ENCODE assay signal across 8 mouse cellular contexts in the genomic region with DNA sequence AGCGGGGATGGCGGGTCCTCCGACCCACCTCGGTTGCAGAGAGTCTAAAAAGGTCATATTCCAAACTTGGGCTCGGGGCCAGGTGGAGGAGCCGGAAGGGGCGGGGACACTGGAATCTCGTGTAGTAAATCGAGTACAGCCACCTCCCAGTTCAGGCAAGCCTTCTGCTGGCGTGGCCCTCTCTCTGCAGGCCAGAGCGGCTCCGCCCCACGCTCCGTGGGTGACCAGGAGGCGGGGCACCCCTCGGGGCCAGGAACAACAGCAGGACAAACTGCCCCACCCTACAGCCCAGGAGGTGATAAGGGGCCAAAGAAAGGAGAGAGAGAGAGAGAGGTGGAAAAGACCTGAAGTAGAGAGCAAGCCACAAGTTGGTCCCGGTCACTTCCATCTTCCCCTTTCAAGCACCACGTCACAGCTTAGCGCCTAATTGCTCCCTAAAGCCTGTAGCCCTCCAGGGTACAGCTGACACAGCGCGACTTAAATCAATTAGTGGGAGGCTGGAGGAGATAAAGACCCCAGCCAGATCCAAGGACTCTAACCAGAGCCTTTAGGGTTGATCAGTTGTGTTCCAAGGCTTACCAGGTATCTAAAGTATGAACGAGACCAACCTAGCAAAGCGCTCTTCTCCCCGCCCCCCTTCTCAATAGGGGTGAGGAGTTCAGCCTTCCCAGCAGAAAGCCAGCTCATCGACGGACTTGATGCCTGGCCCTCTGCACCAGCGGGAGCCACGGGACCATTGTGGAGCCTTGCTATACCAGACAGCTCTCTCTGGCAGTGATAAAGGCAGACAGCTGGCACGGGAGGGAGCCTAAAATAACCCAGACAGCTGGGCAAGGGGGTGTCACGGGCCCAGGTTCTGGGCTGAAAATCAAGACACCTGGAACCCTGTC. TPM values are rescaled to one million over a fixed set of nuclear protein-coding genes. Genes with fewer than 3 reads are reported as not detected.
DNase-seq lines count a peak whose midpoint lies in the region; ATAC-seq and TF ChIP-seq lines count a peak whose summit lies in the region.

No protein-coding gene starts in this region.

- no peaks in the 10 kb centered on the region for H3K9me3 ChIP-seq in CH12.LX (replicated peaks; ENCODE audit: low read length)
- H3K9me3 ChIP-seq in heart, embryonic 14.5 days (ENCODE audit: control insufficient read depth, low read length) = no peaks in the 10 kb centered on the region

- H3K4me3 ChIP-seq in CH12.LX (replicated peaks in 1 of 3; ENCODE audit: low read depth in 2 of 3, low read length in 2 of 3, poor library complexity in 1 of 3) = peak overlapping the region in 1 of 3 experiments; percentile 76
- H3K4me3 ChIP-seq in heart, embryonic 14.5 days (ENCODE audit: control insufficient read depth in 1 of 2, insufficient read depth in 1 of 2, low read depth in 1 of 2, low read length in 2 of 2) = peak overlapping the region; percentile 29 to 93
- H3K4me3 ChIP-seq in lung, adult 2 months (replicated peaks; ENCODE audit: extremely low read depth, low read depth, low read length) = peak overlapping the region; percentile 21
- peak overlapping the region; percentile 61 for H3K4me3 ChIP-seq in olfactory bulb, adult 2 months (ENCODE audit: insufficient read depth, low read depth, low read length)

- no peak for DNase-seq in CH12.LX (ENCODE audit: extremely low read depth)
- DNase-seq in adrenal gland, postnatal 36 days = peak; percentile 96 to 97
- DNase-seq in kidney, postnatal 10 days = peak; percentile 93
- DNase-seq in lung, adult 2 months = peak; percentile 90
- peak; percentile 95 for DNase-seq in urinary bladder, postnatal 14 days (ENCODE audit: low spot score)

- no peak for TF ChIP-seq RAD21 in CH12.LX (IDR thresholded peaks at IDR 0.05; ENCODE audit: low read depth, low read length)

- no peak for TF ChIP-seq CTCF in CH12.LX (conservative IDR thresholded peaks at IDR 0.05 in 1 of 2, IDR thresholded peaks at IDR 0.05 in 1 of 2; ENCODE audit: low read depth in 2 of 2, low read length in 2 of 2)
- TF ChIP-seq CTCF in lung, adult 2 months (IDR thresholded peaks at IDR 0.05; ENCODE audit: insufficient read depth, low read length) = peak; percentile 7; the same call in 1 of the 2 replicates
- no peak for TF ChIP-seq CTCF in olfactory bulb, adult 2 months (IDR thresholded peaks at IDR 0.05; ENCODE audit: insufficient read depth, low read depth, low read length)

- no peak overlapping the region for H3K27ac ChIP-seq in CH12.LX (ENCODE audit: insufficient read depth, low read depth)
- peak overlapping the region; percentile 100 for H3K27ac ChIP-seq in heart, embryonic 14.5 days (replicated peaks in 1 of 2; ENCODE audit: control insufficient read depth in 1 of 2, insufficient read depth in 1 of 2, low read depth in 2 of 2, low read length in 2 of 2)
- H3K27ac ChIP-seq in olfactory bulb, adult 2 months (ENCODE audit: insufficient read depth, low read depth, low read length) = peak overlapping the region; percentile 84

- peaks cover 25 to 51% of the 10 kb centered on the region in 2 experiments for H3K36me3 ChIP-seq in CH12.LX (replicated peaks in 1 of 2; ENCODE audit: control insufficient read depth in 1 of 2, insufficient read depth in 1 of 2, low read length in 1 of 2)
- 0 out of 2 replicates have a peak, but pooled peaks cover 10% of the 10 kb centered on the region for H3K36me3 ChIP-seq in heart, embryonic 14.5 days (ENCODE audit: control insufficient read depth, insufficient read depth, low read length)

- dilution Hi-C loops in CH12.LX (cut with MboI; ENCODE audit: extremely low pct_ligation_motif_present, extremely low pct_unique_long_range_greater_than_20kb, low sequenced_read_pairs) = no loop called here

- no peak overlapping the region for H3K9ac ChIP-seq in CH12.LX (ENCODE audit: insufficient read depth, low read depth)
- peak overlapping the region; percentile 100 for H3K9ac ChIP-seq in heart, embryonic 14.5 days (ENCODE audit: low read length)

- TF ChIP-seq EP300 in CH12.LX (IDR thresholded peaks at IDR 0.05; ENCODE audit: low read length) = no peak

- H3K27me3 ChIP-seq in CH12.LX (replicated peaks) = no peaks in the 10 kb centered on the region
- H3K27me3 ChIP-seq in heart, embryonic 14.5 days (ENCODE audit: control insufficient read depth, insufficient read depth, low read length) = no peaks in the 10 kb centered on the region

- ATAC-seq in erythroblast, adult 5-6 weeks (replicated peaks; ENCODE audit: low FRiP score, poor library complexity, severe bottlenecking) = peak; percentile 36
- ATAC-seq in heart, embryonic 14.5 days (ENCODE audit: insufficient number of reproducible peaks, insufficient read depth, low FRiP score, low read depth) = peak; percentile 48

- peaks cover 10 to 59% of the 10 kb centered on the region in 2 experiments for H3K4me1 ChIP-seq in CH12.LX (ENCODE audit: control insufficient read depth in 1 of 2, insufficient read depth in 2 of 2)
- peaks cover 62 to 73% of the 10 kb centered on the region in 2 experiments for H3K4me1 ChIP-seq in heart, embryonic 14.5 days (ENCODE audit: control insufficient read depth in 2 of 2, insufficient read depth in 2 of 2, low read length in 2 of 2)
- peaks cover 26% of the 10 kb centered on the region for H3K4me1 ChIP-seq in lung, adult 2 months (ENCODE audit: control insufficient read depth, insufficient read depth, low read length)
- peaks cover 74% of the 10 kb centered on the region for H3K4me1 ChIP-seq in olfactory bulb, adult 2 months (ENCODE audit: control insufficient read depth, insufficient read depth, low read length)

- peak overlapping the region; percentile 92 for H3K4me2 ChIP-seq in CH12.LX (ENCODE audit: insufficient read depth, low read depth, poor library complexity, severe bottlenecking)
- H3K4me2 ChIP-seq in heart, embryonic 14.5 days (ENCODE audit: low read length) = peak overlapping the region; percentile 95

- H3K79me2 ChIP-seq in CH12.LX (replicated peaks; ENCODE audit: control insufficient read depth, extremely low read depth, insufficient read depth, poor library complexity, severe bottlenecking) = peaks cover 47% of the 10 kb centered on the region

- WGBS in heart, embryonic 14.5 days = 1% methylated on average over 30 of the region's 30 CpGs
- 4% methylated on average over 30 of the region's 30 CpGs for WGBS in lung, adult 2 months
- WGBS in olfactory bulb, adult 2 months = 4% methylated on average over 30 of the region's 30 CpGs

- no peak for TF ChIP-seq POLR2A in CH12.LX (IDR thresholded peaks at IDR 0.05; ENCODE audit: low read depth, low read length)
- peak; percentile 80; the same call in 1 of the 2 replicates for TF ChIP-seq POLR2A in lung, adult 2 months (IDR thresholded peaks at IDR 0.05; ENCODE audit: borderline replicate concordance, extremely low read depth, low read depth, low read length)
- no peak for TF ChIP-seq POLR2A in olfactory bulb, adult 2 months (IDR thresholded peaks at IDR 0.05; ENCODE audit: insufficient read depth, low read depth, low read length)

- in situ Hi-C loops in CH12.LX (cut with MboI; ENCODE audit: low pct_ligation_motif_present, low pct_unique_long_range_greater_than_20kb, low sequenced_read_pairs) = no loop called here

TF ChIP-seq in CH12.LX, 34 proteins besides CTCF, POLR2A, EP300 and RAD21 (continues in another document):
- no peak for TF ChIP-seq ETS1 (conservative IDR thresholded peaks at IDR 0.05; ENCODE audit: low read depth, low read length)

RNA-seq across cellular contexts. Expression of a gene that starts 3.2 kb away (rescaled TPM):
- total RNA-seq in CH12.LX (2012; rRNA removed) (46.5 and 56.9 TPM in 2 replicates), CH12.LX (2014; rRNA removed) (32.6 and 33.6 TPM in 2 replicates)
- polyA plus RNA-seq in CH12.LX (2012; ENCODE audit: insufficient read length, low read depth) = 38.2 and 45.4 TPM in 2 replicates
- 1 to 10 TPM; 1.2 to 1.4 TPM for total RNA-seq in adrenal gland, postnatal 36 days (2021)
- total RNA-seq in erythroblast, adult 5-6 weeks (2015; ENCODE audit: low replicate concordance) = 1.5 and 2.1 TPM in 2 replicates
- total RNA-seq in erythroblast, adult 5-6 weeks (2017; ENCODE audit: low replicate concordance) = 0.70 and 2.1 TPM in 2 replicates
- polyA plus RNA-seq in heart, embryonic 14.5 days (2014; fragmentation: Nextera tagmentation; extraction: Ambion mirVana) = 0.99 and 2.0 TPM in 2 replicates
- polyA plus RNA-seq in lung, adult 2 months (2012; rRNA removed) = 10.0 and 10.8 TPM in 2 replicates
- polyA plus RNA-seq in olfactory bulb, adult 2 months (2012; ENCODE audit: insufficient read depth, insufficient read length, low replicate concordance, missing spikeins) = not detected in 2 replicates

RNA-seq across cellular contexts. Expression of a gene that starts 6.3 kb away (rescaled TPM):
- 2.3 and 2.6 TPM in 2 replicates for total RNA-seq in CH12.LX (2012; rRNA removed)
- 0.50 and 0.70 TPM in 2 replicates for total RNA-seq in CH12.LX (2014; rRNA removed)
- polyA plus RNA-seq in CH12.LX (2012; ENCODE audit: insufficient read length, low read depth) = 8.0 and 9.1 TPM in 2 replicates
- 10 to 100 TPM; 24.9 to 26.0 TPM for total RNA-seq in adrenal gland, postnatal 36 days (2021)
- total RNA-seq in erythroblast, adult 5-6 weeks (2015; ENCODE audit: low replicate concordance) = 15.6 and 19.2 TPM in 2 replicates
- 5.5 and 7.7 TPM in 2 replicates for total RNA-seq in erythroblast, adult 5-6 weeks (2017; ENCODE audit: low replicate concordance)
- 7.9 and 9.3 TPM in 2 replicates for polyA plus RNA-seq in heart, embryonic 14.5 days (2014; fragmentation: Nextera tagmentation; extraction: Ambion mirVana)
- polyA plus RNA-seq in lung, adult 2 months (2012; rRNA removed) = 12.9 and 15.2 TPM in 2 replicates
- polyA plus RNA-seq in olfactory bulb, adult 2 months (2012; ENCODE audit: insufficient read depth, insufficient read length, low replicate concordance, missing spikeins) = not detected in 2 replicates

RNA-seq across cellular contexts. Expression of a gene that starts 33.5 kb away (rescaled TPM):
- total RNA-seq in CH12.LX (2012; rRNA removed) = 35.5 and 37.9 TPM in 2 replicates
- 28.6 and 30.8 TPM in 2 replicates for total RNA-seq in CH12.LX (2014; rRNA removed)
- polyA plus RNA-seq in CH12.LX (2012; ENCODE audit: insufficient read length, low read depth) = 38.0 and 46.2 TPM in 2 replicates
- total RNA-seq in adrenal gland, postnatal 36 days (2021) = 10 to 100 TPM; 23.4 to 31.5 TPM
- total RNA-seq in erythroblast, adult 5-6 weeks (2015; ENCODE audit: low replicate concordance) = 6.9 and 25.5 TPM in 2 replicates
- 13.8 and 28.7 TPM in 2 replicates for total RNA-seq in erythroblast, adult 5-6 weeks (2017; ENCODE audit: low replicate concordance)
- 53.0 and 64.3 TPM in 2 replicates for polyA plus RNA-seq in heart, embryonic 14.5 days (2014; fragmentation: Nextera tagmentation; extraction: Ambion mirVana)
- 19.3 and 21.5 TPM in 2 replicates for polyA plus RNA-seq in lung, adult 2 months (2012; rRNA removed)
- polyA plus RNA-seq in olfactory bulb, adult 2 months (2012; ENCODE audit: insufficient read depth, insufficient read length, low replicate concordance, missing spikeins) = not detected in 2 replicates

RNA-seq across cellular contexts. Expression of a gene that starts 46.8 kb away (rescaled TPM):
- total RNA-seq in CH12.LX (2012; rRNA removed) = not detected in 2 replicates
- total RNA-seq in CH12.LX (2014; rRNA removed) = 0.20 TPM in 1 of 2 replicates, not detected in the other
- not detected in 2 replicates for polyA plus RNA-seq in CH12.LX (2012; ENCODE audit: insufficient read length, low read depth)
- total RNA-seq in adrenal gland, postnatal 36 days (2021) = 1 to 10 TPM; 1.6 to 2.4 TPM
- not detected in 2 replicates for total RNA-seq in erythroblast, adult 5-6 weeks (2015; ENCODE audit: low replicate concordance)
- not detected in 2 replicates for total RNA-seq in erythroblast, adult 5-6 weeks (2017; ENCODE audit: low replicate concordance)
- not detected in 2 replicates for polyA plus RNA-seq in heart, embryonic 14.5 days (2014; fragmentation: Nextera tagmentation; extraction: Ambion mirVana)
- 1.4 and 2.2 TPM in 2 replicates for polyA plus RNA-seq in lung, adult 2 months (2012; rRNA removed)
- polyA plus RNA-seq in olfactory bulb, adult 2 months (2012; ENCODE audit: insufficient read depth, insufficient read length, low replicate concordance, missing spikeins) = not detected in 2 replicates
